Mouse (Mus musculus) heart, embryonic 11.5 days (tissue): Measurements from ENCODE around the gene Tmem164. TPM values are rescaled to one million over a fixed set of nuclear protein-coding genes. Genes with fewer than 3 reads are reported as not detected.

Experiments used
- ATAC-seq: fragments of 200-750 bp; cut with Nextera tagmentation; replicated peaks from 2 replicates; pipeline ENCODE4 v1.8.0; 2017; ENCODE audit warnings: moderate library complexity; ENCODE audit not compliant: insufficient number of reproducible peaks, low FRiP score, low TSS enrichment
- H3K27ac ChIP-seq: fragments of 300-500 bp; sonication (generic); 2 replicates; pipeline ENCODE4 v1.5.1; 2014; ENCODE audit warnings: mild to moderate bottlenecking, low read depth, low read length
- H3K27me3 ChIP-seq: fragments of 300-500 bp; sonication (generic); 2 replicates; pipeline ENCODE4 v1.6.1; 2014; ENCODE audit warnings: mild to moderate bottlenecking, low read length, mixed read lengths; ENCODE audit not compliant: control insufficient read depth, insufficient read depth
- H3K36me3 ChIP-seq: fragments of 300-500 bp; sonication (generic); 2 replicates; pipeline ENCODE4 v1.6.1; 2014; ENCODE audit warnings: mild to moderate bottlenecking, low read length, moderate library complexity, mixed read lengths; ENCODE audit not compliant: control insufficient read depth, insufficient read depth
- H3K4me1 ChIP-seq: fragments of 300-500 bp; sonication (generic); 2 replicates; pipeline ENCODE4 v1.6.1; 2014; ENCODE audit warnings: low read length; ENCODE audit not compliant: control insufficient read depth, insufficient read depth
- H3K4me2 ChIP-seq: fragments of 300-500 bp; sonication (generic); 2 replicates; pipeline ENCODE4 v1.6.1; 2014; ENCODE audit warnings: mild to moderate bottlenecking, moderate library complexity
- H3K4me3 ChIP-seq: fragments of 300-500 bp; sonication (generic); 2 replicates; pipeline ENCODE4 v1.5.1; 2014; ENCODE audit warnings: low read depth, low read length
- H3K9ac ChIP-seq: fragments of 300-500 bp; sonication (generic); 2 replicates; pipeline ENCODE4 v1.6.1; 2014; ENCODE audit warnings: mild to moderate bottlenecking, low read depth, low read length, moderate library complexity
- H3K9me3 ChIP-seq: fragments of 300-500 bp; sonication (generic); replicated peaks from 2 replicates; pipeline ENCODE4 v1.6.1; 2016; ENCODE audit warnings: low read length; ENCODE audit not compliant: control insufficient read depth
- WGBS: fragments of 180-500 bp; shearing (Covaris S2); extraction: QIAGEN DNeasy Blood & Tissue Kit; methylation state at CpG from one replicate; pipeline ENCODE4 v1.1.7; 2014; ENCODE audit not compliant: insufficient replicate concordance; 5-methylcytosine and 5-hydroxymethylcytosine counted together
- polyA plus RNA-seq: library from polyadenylated mRNA; unstranded; fragments of >200 nt; fragmentation: Nextera tagmentation; extraction: Ambion mirVana; gene quantifications from 2 replicates; pipeline ENCODE4 v1.2.1, GENCODE M21; 2014

The Tmem164 gene
- polyA plus RNA-seq, 1 experiment from 2014 or later = 33.5 TPM

GRCm38 (mm10) chrX:142737099-142737498 lies 55.9 kb downstream of the Tmem164 start:
- Histone ChIP-seq H3K4me2 (no peak overlapping the region), H3K4me1 (peaks cover 6% of the 10 kb centered on the region; the same call in 1 of the 2 replicates), H3K9ac (no peak overlapping the region), H3K9me3 (no peaks in the 10 kb centered on the region), H3K27ac (no peak overlapping the region), H3K36me3 (0 out of 2 replicates have a peak, but pooled peaks cover 3% of the 10 kb centered on the region), H3K4me3 (no peak overlapping the region), H3K27me3 (no peaks in the 10 kb centered on the region)
- no peak for ATAC-seq
- 67% methylated on average over 4 of the region's 4 CpGs for WGBS

- no peak overlapping the region for H3K9ac ChIP-seq
- no peaks in the 10 kb centered on the region for H3K27me3 ChIP-seq
- H3K4me1 ChIP-seq = peaks cover 6% of the 10 kb centered on the region; the same call in 1 of the 2 replicates
- WGBS = 56% methylated on average over 6 of the region's 6 CpGs
- no peak overlapping the region for H3K4me2 ChIP-seq
- no peak overlapping the region for H3K4me3 ChIP-seq
- H3K36me3 ChIP-seq = 0 out of 2 replicates have a peak, but pooled peaks cover 3% of the 10 kb centered on the region
- no peak overlapping the region for H3K27ac ChIP-seq
- ATAC-seq = no peak
- no peaks in the 10 kb centered on the region for H3K9me3 ChIP-seq
Measured at GRCm38 (mm10) chrX:142737719-142738118, 56.5 kb downstream of the Tmem164 start.

- no peaks in the 10 kb centered on the region for H3K4me1 ChIP-seq
- H3K27me3 ChIP-seq = no peaks in the 10 kb centered on the region
- no peaks in the 10 kb centered on the region for H3K36me3 ChIP-seq
- no peak overlapping the region for H3K4me3 ChIP-seq
- H3K9me3 ChIP-seq = no peaks in the 10 kb centered on the region
- no peak for ATAC-seq
- H3K27ac ChIP-seq = no peak overlapping the region
- H3K9ac ChIP-seq = no peak overlapping the region
- no peak overlapping the region for H3K4me2 ChIP-seq
Measured at GRCm38 (mm10) chrX:142747428-142747827, 66.2 kb downstream of the Tmem164 start.

GRCm38 (mm10) chrX:142748574-142748973 lies 67.4 kb downstream of the Tmem164 start:
- no peaks in the 10 kb centered on the region for H3K4me1 ChIP-seq
- 82% methylated on average over 3 of the region's 3 CpGs for WGBS

GRCm38 (mm10) chrX:142750775-142751174 lies 69.6 kb downstream of the Tmem164 start:
- Histone ChIP-seq H3K27ac (no peak overlapping the region), H3K4me3 (no peak overlapping the region), H3K27me3 (no peaks in the 10 kb centered on the region), H3K4me1 (no peaks in the 10 kb centered on the region), H3K36me3 (no peaks in the 10 kb centered on the region), H3K9ac (no peak overlapping the region), H3K4me2 (no peak overlapping the region), H3K9me3 (no peaks in the 10 kb centered on the region)
- 76% methylated on average over 4 of the region's 4 CpGs for WGBS
- ATAC-seq = no peak

More at GRCm38 (mm10) chrX:142748574-142748973, 67.4 kb downstream of the Tmem164 start:
- Histone ChIP-seq H3K4me2 (no peak overlapping the region), H3K4me3 (no peak overlapping the region), H3K9me3 (no peaks in the 10 kb centered on the region), H3K36me3 (no peaks in the 10 kb centered on the region), H3K27ac (no peak overlapping the region), H3K27me3 (no peaks in the 10 kb centered on the region), H3K9ac (no peak overlapping the region)
- ATAC-seq = no peak

GRCm38 (mm10) chrX:142755542-142755941 lies 74.3 kb downstream of the Tmem164 start:
- H3K4me3 ChIP-seq = no peak overlapping the region
- no peaks in the 10 kb centered on the region for H3K27me3 ChIP-seq
- H3K9ac ChIP-seq = no peak overlapping the region
- no peak overlapping the region for H3K27ac ChIP-seq
- no peak for ATAC-seq
- no peaks in the 10 kb centered on the region for H3K9me3 ChIP-seq
- H3K36me3 ChIP-seq = no peaks in the 10 kb centered on the region
- 79% methylated on average over 6 of the region's 6 CpGs for WGBS
- no peak overlapping the region for H3K4me2 ChIP-seq
- no peaks in the 10 kb centered on the region for H3K4me1 ChIP-seq

GRCm38 (mm10) chrX:142760415-142760814 lies 79.2 kb downstream of the Tmem164 start:
- WGBS = 86% methylated on average over 6 of the region's 6 CpGs
- ATAC-seq = no peak

GRCm38 (mm10) chrX:142763337-142763736 lies 82.1 kb downstream of the Tmem164 start:
- no peak for ATAC-seq
- 79% methylated on average over 5 of the region's 7 CpGs for WGBS
- H3K27ac ChIP-seq = no peak overlapping the region

More at GRCm38 (mm10) chrX:142760415-142760814, 79.2 kb downstream of the Tmem164 start:
- H3K9ac ChIP-seq = no peak overlapping the region
- H3K4me1 ChIP-seq = peaks cover 3% of the 10 kb centered on the region; the same call in 1 of the 2 replicates
- no peak overlapping the region for H3K4me3 ChIP-seq
- no peaks in the 10 kb centered on the region for H3K36me3 ChIP-seq
- H3K9me3 ChIP-seq = no peaks in the 10 kb centered on the region
- no peaks in the 10 kb centered on the region for H3K27me3 ChIP-seq
- H3K27ac ChIP-seq = no peak overlapping the region
- H3K4me2 ChIP-seq = no peak overlapping the region

GRCm38 (mm10) chrX:142769698-142770097 lies 88.5 kb downstream of the Tmem164 start:
- Histone ChIP-seq H3K36me3 (no peaks in the 10 kb centered on the region), H3K27ac (no peak overlapping the region), H3K9ac (no peak overlapping the region), H3K4me2 (no peak overlapping the region), H3K9me3 (no peaks in the 10 kb centered on the region), H3K4me1 (no peaks in the 10 kb centered on the region), H3K4me3 (no peak overlapping the region), H3K27me3 (no peaks in the 10 kb centered on the region)
- no peak for ATAC-seq
- WGBS = 87% methylated on average over 6 of the region's 6 CpGs

More at GRCm38 (mm10) chrX:142763337-142763736, 82.1 kb downstream of the Tmem164 start:
- H3K36me3 ChIP-seq = no peaks in the 10 kb centered on the region
- no peak overlapping the region for H3K4me2 ChIP-seq
- H3K4me1 ChIP-seq = peaks cover 3% of the 10 kb centered on the region; the same call in 1 of the 2 replicates
- H3K4me3 ChIP-seq = no peak overlapping the region
- no peaks in the 10 kb centered on the region for H3K9me3 ChIP-seq
- H3K9ac ChIP-seq = no peak overlapping the region
- H3K27me3 ChIP-seq = no peaks in the 10 kb centered on the region
